Mouse (Mus musculus) embryonic facial prominence, embryonic 14.5 days (tissue): ENCODE measurements around the gene Ubr2. TPM values are rescaled to one million over a fixed set of nuclear protein-coding genes. Genes with fewer than 3 reads are reported as not detected.

ENCODE experiments used
- ATAC-seq: fragments of 200-750 bp; cut with Nextera tagmentation; 2 replicates; pipeline ENCODE4 v1.8.0; 2017; ENCODE audit warnings: low read depth, moderate number of reproducible peaks, moderate TSS enrichment
- DNase-seq: peaks from one replicate; pipeline ENCODE4 v3.0.0-alpha.2; 2015; ENCODE audit warnings: low spot score
- H3K27ac ChIP-seq: fragments of 300-500 bp; sonication (generic); replicated peaks from 2 replicates; pipeline ENCODE4 v1.5.1; 2014; ENCODE audit warnings: low read depth, mild to moderate bottlenecking, low read length, moderate library complexity
- H3K27me3 ChIP-seq: fragments of 300-500 bp; sonication (generic); replicated peaks from 2 replicates; pipeline ENCODE4 v1.6.1; 2014; ENCODE audit warnings: low read length; ENCODE audit not compliant: control insufficient read depth, insufficient read depth
- H3K36me3 ChIP-seq: fragments of 300-500 bp; sonication (generic); 2 replicates; pipeline ENCODE4 v1.6.1; 2014; ENCODE audit warnings: low read length, mixed read lengths; ENCODE audit not compliant: control insufficient read depth, insufficient read depth
- H3K4me1 ChIP-seq: fragments of 300-500 bp; sonication (generic); 2 replicates; pipeline ENCODE4 v1.6.1; 2014; ENCODE audit warnings: antibody characterized with exemption, low read length; ENCODE audit not compliant: control insufficient read depth, insufficient read depth
- H3K4me2 ChIP-seq: fragments of 300-500 bp; sonication (generic); 2 replicates; pipeline ENCODE4 v1.6.1; 2014; ENCODE audit warnings: low read depth, mild to moderate bottlenecking, low read length, moderate library complexity, mixed read lengths
- H3K4me3 ChIP-seq: fragments of 300-500 bp; sonication (generic); 2 replicates; pipeline ENCODE4 v1.5.1; 2014; ENCODE audit warnings: low read depth, mild to moderate bottlenecking, low read length
- H3K9ac ChIP-seq: fragments of 300-500 bp; sonication (generic); 2 replicates; pipeline ENCODE4 v1.6.1; 2014; ENCODE audit warnings: low read depth, mild to moderate bottlenecking, low read length, moderate library complexity, mixed read lengths
- H3K9me3 ChIP-seq: fragments of 300-500 bp; sonication (generic); 2 replicates; pipeline ENCODE4 v1.6.1; 2016; ENCODE audit warnings: low read length; ENCODE audit not compliant: control insufficient read depth
- WGBS: fragments of 180-500 bp; shearing (Covaris S2); extraction: QIAGEN DNeasy Blood & Tissue Kit; methylation state at CpG from one replicate; pipeline ENCODE4 v1.1.7; 2014; 5-methylcytosine and 5-hydroxymethylcytosine counted together
- polyA plus RNA-seq: library from polyadenylated mRNA; unstranded; fragments of >200 nt; fragmentation: Nextera tagmentation; extraction: Ambion mirVana; gene quantifications from 2 replicates; pipeline ENCODE4 v1.2.1, GENCODE M21; 2014

Gene Ubr2
- polyA plus RNA-seq, 1 experiment from 2014 or later: 21.9 TPM

DNA sequence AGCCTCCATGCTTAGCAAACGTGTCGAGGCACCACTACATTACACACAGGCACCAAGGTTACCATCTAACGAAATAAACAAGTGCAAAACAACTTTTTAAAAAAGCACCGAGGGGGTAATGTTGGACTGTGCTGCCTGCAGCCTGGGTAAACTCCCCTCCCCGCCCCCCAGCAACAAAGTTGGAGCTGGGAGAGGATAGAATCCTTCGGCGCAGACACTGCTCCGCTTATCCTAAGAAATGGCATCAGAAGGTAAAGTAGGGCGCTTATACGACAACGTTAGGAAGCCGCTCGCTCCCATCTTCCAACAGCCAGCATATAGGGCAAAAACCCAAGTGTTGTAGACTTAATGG, 834 bp downstream of the Ubr2 start:
- Histone ChIP-seq H3K27ac (peak overlapping the region; percentile 93), H3K27me3 (no peaks in the 10 kb centered on the region), H3K4me1 (peaks cover 15% of the 10 kb centered on the region; the same call in 1 of the 2 replicates), H3K9ac (peak overlapping the region; percentile 96), H3K36me3 (peaks cover 11% of the 10 kb centered on the region; the same call in 1 of the 2 replicates), H3K9me3 (no peaks in the 10 kb centered on the region), H3K4me2 (peak overlapping the region; percentile 71), H3K4me3 (peak overlapping the region; percentile 99)
- 1% methylated on average over 13 of the region's 13 CpGs for WGBS
- DNase-seq (no peak), ATAC-seq (no peak)

DNA sequence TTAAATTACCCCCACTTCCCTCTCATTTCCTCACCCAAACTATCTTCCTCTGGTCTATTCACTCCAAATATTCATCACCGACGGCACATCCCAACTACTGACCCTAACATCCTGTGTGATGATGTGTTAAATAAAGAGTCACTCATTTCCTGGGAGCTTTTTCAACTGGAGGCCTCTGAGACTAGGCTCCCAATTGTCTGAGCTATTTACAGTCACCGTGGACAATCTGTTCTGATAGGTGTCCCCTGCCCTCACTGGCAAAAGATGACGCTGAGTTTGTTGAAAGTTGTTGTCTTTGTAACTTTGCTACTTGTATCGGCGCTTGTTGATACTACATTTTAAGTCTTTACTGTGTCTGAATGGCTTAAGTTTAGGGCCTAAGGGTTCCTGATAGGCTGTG, 1.3 kb downstream of the Ubr2 start:
- Histone ChIP-seq H3K9ac (peak overlapping the region; percentile 96), H3K4me1 (peaks cover 15% of the 10 kb centered on the region; the same call in 1 of the 2 replicates), H3K36me3 (peaks cover 11% of the 10 kb centered on the region; the same call in 1 of the 2 replicates), H3K4me3 (peak overlapping the region; percentile 99), H3K27me3 (no peaks in the 10 kb centered on the region), H3K9me3 (no peaks in the 10 kb centered on the region), H3K27ac (no peak overlapping the region), H3K4me2 (peak overlapping the region; percentile 71)
- 14% methylated on average over 6 of the region's 6 CpGs for WGBS
- no peak for ATAC-seq
- DNase-seq: no peak

DNA sequence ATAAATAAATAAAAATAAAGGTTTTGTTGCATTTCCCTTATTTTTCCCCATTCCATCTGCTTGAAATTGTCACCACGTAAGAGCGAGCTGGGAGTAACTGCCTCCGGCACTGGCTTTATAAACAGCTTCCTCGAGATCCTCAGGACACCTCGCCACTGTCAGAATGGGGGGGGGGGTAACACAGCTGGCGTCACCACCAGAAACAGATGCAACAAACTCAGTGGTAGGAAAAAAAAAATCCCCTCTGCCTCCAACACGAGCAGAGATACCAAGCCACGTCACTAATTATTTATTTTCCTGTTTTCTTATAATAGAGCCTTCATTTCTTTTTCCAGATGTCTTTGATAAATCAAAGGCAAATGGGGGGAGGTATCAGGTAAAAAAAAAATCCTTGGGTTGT, 1.9 kb downstream of the Ubr2 start:
- no peak overlapping the region for H3K27ac ChIP-seq
- WGBS: 30% methylated on average over 8 of the region's 8 CpGs
- H3K9me3 ChIP-seq: no peaks in the 10 kb centered on the region
- no peaks in the 10 kb centered on the region for H3K27me3 ChIP-seq
- H3K4me3 ChIP-seq: peak overlapping the region; percentile 99
- H3K4me2 ChIP-seq: peak overlapping the region; percentile 71
- H3K4me1 ChIP-seq: peaks cover 15% of the 10 kb centered on the region; the same call in 1 of the 2 replicates
- peaks cover 11% of the 10 kb centered on the region; the same call in 1 of the 2 replicates for H3K36me3 ChIP-seq
- ATAC-seq (no peak), DNase-seq (no peak)
- no peak overlapping the region; the same call in 1 of the 2 replicates for H3K9ac ChIP-seq

DNA sequence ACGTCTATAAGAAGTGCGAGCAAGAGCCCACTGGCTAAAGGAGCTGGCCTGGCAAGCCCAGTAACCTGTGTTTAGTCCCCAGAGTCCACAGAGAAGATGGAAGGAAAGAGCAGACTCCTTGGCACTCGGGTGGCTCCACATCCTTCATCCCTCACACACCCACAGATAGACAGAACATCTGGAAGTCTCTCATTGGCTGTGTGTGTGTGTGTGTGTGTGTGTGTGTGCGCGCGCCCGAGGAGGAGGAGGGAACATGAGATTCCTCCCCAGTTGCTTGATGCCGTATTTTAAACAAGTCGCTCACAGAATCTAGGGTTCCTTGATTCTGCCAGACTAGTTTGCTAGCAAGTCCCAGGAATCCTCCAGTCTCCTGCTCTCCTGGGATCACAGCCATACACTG, 3.6 kb downstream of the Ubr2 start:
- Histone ChIP-seq H3K4me3 (no peak overlapping the region), H3K4me2 (no peak overlapping the region)

DNA sequence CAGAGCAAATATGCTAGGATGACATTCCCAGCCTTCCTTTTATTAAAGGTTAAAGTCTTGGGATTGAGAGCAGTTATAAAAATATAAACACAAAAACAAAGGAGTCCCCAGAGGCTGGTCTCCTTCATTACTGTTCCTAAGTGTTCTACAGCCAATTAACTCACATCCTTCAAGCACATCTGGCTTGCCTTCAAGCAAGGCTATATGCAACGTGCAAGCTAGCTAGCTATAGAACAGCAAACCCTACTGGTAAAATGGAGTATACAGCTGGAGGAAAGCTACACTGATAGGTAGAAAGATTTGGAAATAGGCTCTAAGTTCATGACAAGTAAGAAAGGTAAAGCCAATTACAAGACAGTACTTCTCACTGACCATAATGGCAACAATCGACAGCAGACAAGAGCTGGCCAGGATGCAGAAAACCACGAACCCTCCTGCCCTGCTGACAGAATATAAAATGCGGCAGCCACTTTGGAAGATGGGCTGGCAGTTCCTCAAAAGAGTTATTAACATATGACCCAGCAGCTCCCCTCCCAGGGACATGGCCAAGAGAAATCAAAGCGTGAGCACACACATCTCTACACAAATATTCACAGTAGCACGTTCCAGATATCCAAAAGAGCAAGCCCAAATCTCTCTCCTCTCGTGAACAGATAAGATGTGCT, 4.5 kb downstream of the Ubr2 start:
- Histone ChIP-seq H3K9me3 (no peaks in the 10 kb centered on the region), H3K27me3 (no peaks in the 10 kb centered on the region), H3K9ac (no peak overlapping the region), H3K4me3 (no peak overlapping the region), H3K4me1 (peaks cover 15% of the 10 kb centered on the region; the same call in 1 of the 2 replicates), H3K4me2 (no peak overlapping the region), H3K27ac (no peak overlapping the region), H3K36me3 (peaks cover 19% of the 10 kb centered on the region; the same call in 1 of the 2 replicates)
- peak; percentile 24 for DNase-seq
- WGBS: 68% methylated on average over 7 of the region's 7 CpGs
- ATAC-seq: no peak

More for the DNA sequence above, 3.6 kb downstream of the Ubr2 start:
- no peaks in the 10 kb centered on the region for H3K9me3 ChIP-seq
- 77% methylated on average over 9 of the region's 9 CpGs for WGBS
- H3K36me3 ChIP-seq: peaks cover 16% of the 10 kb centered on the region; the same call in 1 of the 2 replicates
- DNase-seq (no peak), ATAC-seq (no peak)
- no peak overlapping the region for H3K9ac ChIP-seq
- no peaks in the 10 kb centered on the region for H3K27me3 ChIP-seq
- H3K4me1 ChIP-seq: peaks cover 15% of the 10 kb centered on the region; the same call in 1 of the 2 replicates
- H3K27ac ChIP-seq: no peak overlapping the region

DNA sequence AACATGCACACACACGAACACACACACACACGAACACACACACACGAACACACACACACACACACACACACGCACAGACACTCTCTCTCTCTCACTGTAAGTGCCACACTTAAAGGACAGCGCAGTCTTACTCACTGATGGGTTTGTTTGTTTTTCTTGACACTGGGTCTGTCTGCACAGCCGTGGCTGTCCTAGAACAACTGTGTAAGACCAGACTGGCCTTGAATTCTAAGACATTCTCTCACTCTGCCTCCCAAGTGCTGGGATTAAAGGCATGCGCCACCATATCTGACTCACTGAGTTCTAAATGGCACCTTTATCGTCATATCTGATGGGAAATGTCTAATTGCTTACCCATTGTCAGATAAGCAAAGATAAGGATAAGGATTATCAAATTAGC, 7.1 kb downstream of the Ubr2 start:
- Histone ChIP-seq H3K4me2 (no peak overlapping the region), H3K4me1 (peaks cover 6% of the 10 kb centered on the region; the same call in 1 of the 2 replicates), H3K27me3 (no peaks in the 10 kb centered on the region), H3K9me3 (no peaks in the 10 kb centered on the region), H3K36me3 (peaks cover 44% of the 10 kb centered on the region), H3K4me3 (no peak overlapping the region), H3K9ac (no peak overlapping the region), H3K27ac (no peak overlapping the region)
- DNase-seq: no peak
- 76% methylated on average over 8 of the region's 8 CpGs for WGBS
- no peak for ATAC-seq

DNA sequence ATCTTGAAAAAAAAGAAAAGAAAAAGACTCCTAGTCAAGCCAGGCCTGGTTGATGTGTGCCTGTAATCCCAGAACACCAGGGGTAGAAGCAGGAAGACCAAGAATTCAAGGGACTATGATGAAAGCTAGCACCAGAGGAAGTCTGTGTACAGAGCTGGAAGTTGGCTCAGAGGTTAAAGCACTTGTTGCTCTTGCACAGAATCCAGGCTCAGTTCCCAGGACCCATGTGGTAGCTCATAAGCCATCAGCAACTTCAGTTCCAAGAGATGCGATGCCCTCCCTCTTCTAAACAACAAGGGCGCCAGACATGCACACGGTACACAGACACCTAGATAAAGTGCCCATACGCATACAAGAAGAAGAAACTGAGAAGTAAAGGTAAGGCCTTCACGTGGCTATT, 8.0 kb downstream of the Ubr2 start:
- Histone ChIP-seq H3K27me3 (no peaks in the 10 kb centered on the region), H3K9me3 (no peaks in the 10 kb centered on the region), H3K4me3 (no peak overlapping the region), H3K36me3 (peaks cover 52% of the 10 kb centered on the region), H3K9ac (no peak overlapping the region), H3K27ac (no peak overlapping the region), H3K4me2 (no peak overlapping the region), H3K4me1 (peaks cover 4% of the 10 kb centered on the region; the same call in 1 of the 2 replicates)
- 93% methylated on average over 5 of the region's 5 CpGs for WGBS
- DNase-seq (no peak), ATAC-seq (no peak)

DNA sequence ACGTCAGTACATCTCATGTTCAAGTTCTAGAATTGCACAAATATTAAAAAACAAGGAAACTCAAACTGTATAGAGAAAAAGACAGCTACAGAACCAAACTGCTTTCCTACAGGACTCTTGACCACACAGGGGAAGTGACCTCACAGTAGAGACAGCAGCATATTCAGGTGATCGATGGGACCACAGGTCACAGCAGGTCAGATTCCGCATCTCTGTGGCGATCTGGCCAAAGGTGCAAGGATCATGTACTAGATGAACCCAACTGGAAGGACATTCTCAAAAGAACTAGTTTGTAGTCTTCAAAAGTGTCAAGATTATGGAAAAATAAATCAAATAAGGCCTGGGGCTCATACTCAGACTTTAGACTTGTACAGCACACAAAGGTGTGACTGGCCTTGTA, 11.5 kb downstream of the Ubr2 start:
- ATAC-seq: no peak
- 94% methylated on average over 4 of the region's 4 CpGs for WGBS
- peaks cover 50% of the 10 kb centered on the region for H3K36me3 ChIP-seq

DNA sequence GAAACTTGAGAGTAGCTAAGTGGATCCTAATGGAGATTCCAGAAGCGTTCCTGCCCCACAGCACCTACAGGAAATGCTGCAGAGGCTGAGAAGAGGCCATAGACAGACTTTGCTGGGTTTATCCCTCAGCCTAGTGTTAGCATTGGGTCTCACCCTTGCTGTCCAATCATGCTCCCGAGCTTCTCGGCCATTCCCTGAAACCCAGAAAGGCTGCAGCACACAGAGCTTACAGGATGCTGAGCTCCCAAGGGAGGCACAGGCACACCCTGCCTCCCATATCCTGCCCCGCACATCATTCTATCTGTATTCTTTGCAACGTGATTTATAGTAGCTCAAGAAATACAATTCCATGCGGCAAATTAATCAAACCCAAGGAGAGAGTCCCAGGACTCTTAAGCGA, 13.9 kb downstream of the Ubr2 start:
- DNase-seq (no peak), ATAC-seq (no peak)
- Histone ChIP-seq H3K4me2 (no peak overlapping the region), H3K36me3 (peaks cover 66% of the 10 kb centered on the region), H3K4me3 (no peak overlapping the region), H3K27me3 (no peaks in the 10 kb centered on the region), H3K9me3 (no peaks in the 10 kb centered on the region), H3K9ac (no peak overlapping the region), H3K4me1 (no peaks in the 10 kb centered on the region), H3K27ac (no peak overlapping the region)
- 67% methylated on average over 7 of the region's 7 CpGs for WGBS

More for the DNA sequence above, 11.5 kb downstream of the Ubr2 start:
- Histone ChIP-seq H3K4me2 (no peak overlapping the region), H3K4me3 (no peak overlapping the region), H3K9ac (no peak overlapping the region), H3K9me3 (no peaks in the 10 kb centered on the region), H3K4me1 (no peaks in the 10 kb centered on the region), H3K27ac (no peak overlapping the region), H3K27me3 (no peaks in the 10 kb centered on the region)
- DNase-seq: no peak
